Mouse (Mus musculus) heart, adult 10 weeks (tissue): ENCODE data around the gene Zfp830. TPM values are rescaled to one million over a fixed set of nuclear protein-coding genes. Genes with fewer than 3 reads are reported as not detected.

Experiments
- polyA plus RNA-seq: library from polyadenylated mRNA; stranded (reverse); fragments of 350-450 nt; fragmentation: Illumina TruSeq; extraction: RNeasy Lipid Tissue Mini Kit (QIAGEN cat#74804); gene quantifications from one replicate; pipeline ENCODE4 v1.2.3, GENCODE M21; 2014; ENCODE audit warnings: low read depth, low replicate concordance

The Zfp830 gene
- 17.0 TPM for polyA plus RNA-seq

GRCm38 (mm10) chr11:82763742-82764437, at the start of gene Zfp830, which contains the start of gene Cct6b:
TSS of gene Zfp830 (plus strand) at chr11:82764345.
TSS of gene Cct6b (minus strand) at chr11:82764321.

DNA sequence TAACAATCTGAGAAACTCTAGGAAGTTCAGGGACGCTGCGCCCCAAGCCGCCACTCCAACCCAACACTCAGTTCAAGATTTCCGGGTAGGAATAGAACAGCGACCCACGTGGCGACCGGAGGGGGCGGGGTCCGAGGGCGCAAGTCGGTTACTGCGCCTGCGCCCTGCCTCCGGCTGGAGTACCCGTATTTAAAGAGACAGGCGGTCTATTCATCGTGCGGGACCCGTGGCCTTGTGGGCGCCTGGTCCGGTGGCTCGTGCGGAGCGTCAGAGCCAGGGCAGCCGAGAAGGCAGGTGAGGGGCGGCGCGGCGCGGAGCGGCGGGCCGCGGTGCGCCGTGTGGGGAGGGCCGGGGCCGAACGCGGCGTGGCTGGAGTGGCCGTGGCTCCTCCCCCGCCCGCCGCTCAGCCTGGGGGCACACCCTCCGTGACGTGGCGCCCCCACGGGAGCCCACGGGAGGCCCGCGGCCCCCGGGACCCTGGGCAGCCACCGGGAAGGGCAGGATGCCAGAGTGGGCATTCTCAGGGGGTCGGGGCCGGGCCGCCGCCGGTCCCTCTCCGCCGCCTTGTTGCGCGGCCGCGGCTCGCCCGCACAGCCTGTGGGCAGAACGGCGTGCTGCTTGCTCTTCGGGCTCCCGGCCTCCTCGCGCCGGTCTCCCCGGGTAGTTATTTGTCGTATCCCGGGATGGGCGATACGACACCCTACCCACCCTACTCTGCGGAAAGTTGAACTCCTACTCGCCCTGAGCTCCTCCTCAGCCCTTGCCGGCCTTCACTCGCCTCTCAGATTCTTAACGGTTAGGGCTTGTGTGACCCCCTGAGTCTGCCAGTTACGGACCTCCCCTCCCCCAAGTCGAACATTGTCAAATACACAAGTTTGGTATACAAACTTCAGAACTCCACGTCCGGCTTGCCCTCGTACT, 17.1 kb downstream of the Zfp830 start, which contains the start of gene Lig3:
Gene Lig3, plus strand, starts transcription at position 126 of the 921 bp plus-strand sequence.

Other genes with a start within 250 kb of the Zfp830 start
- gene Cct6b, start within 50 bp of the Zfp830 start, polyA plus RNA-seq: 0.26 TPM
- gene Lig3, start 16.8 kb downstream of the Zfp830 start, polyA plus RNA-seq: 14.0 TPM
- 2.9 TPM for gene Rffl, start 106.9 kb downstream of the Zfp830 start, polyA plus RNA-seq
- gene Rad51d, start 126.3 kb downstream of the Zfp830 start, polyA plus RNA-seq: 11.0 TPM
- not detected for gene Fndc8, start 127.8 kb downstream of the Zfp830 start, polyA plus RNA-seq
- 21.4 TPM for gene Nle1, start 144.1 kb downstream of the Zfp830 start, polyA plus RNA-seq
- 197 TPM for gene Unc45b, start 146.2 kb downstream of the Zfp830 start, polyA plus RNA-seq
- gene Slfn5, start 187.0 kb downstream of the Zfp830 start, polyA plus RNA-seq: 57.8 TPM
- 1.2 TPM for gene Slfn9, start 227.5 kb downstream of the Zfp830 start, polyA plus RNA-seq